Mouse (Mus musculus): ENCODE results near the gene Wfdc16. TPM values are rescaled to one million over a fixed set of nuclear protein-coding genes. Genes with fewer than 3 reads are reported as not detected.
"Not testable (repeated sequence)": the region's sequence is repeated elsewhere in the genome, so short reads cannot be mapped to it uniquely, and the experiment has no call there.

Gene Wfdc16
- not detected for total RNA-seq (2021)
- long read RNA-seq: 0 reads

- DNase-seq (ENCODE audit: low spot score in 2 of 2): no peak
These were observed at the start of gene Wfdc16 for GRCm38 (mm10) chr2:164638696-164639095. Wfdc16 (minus strand) TSS chr2:164638796.

DNA sequence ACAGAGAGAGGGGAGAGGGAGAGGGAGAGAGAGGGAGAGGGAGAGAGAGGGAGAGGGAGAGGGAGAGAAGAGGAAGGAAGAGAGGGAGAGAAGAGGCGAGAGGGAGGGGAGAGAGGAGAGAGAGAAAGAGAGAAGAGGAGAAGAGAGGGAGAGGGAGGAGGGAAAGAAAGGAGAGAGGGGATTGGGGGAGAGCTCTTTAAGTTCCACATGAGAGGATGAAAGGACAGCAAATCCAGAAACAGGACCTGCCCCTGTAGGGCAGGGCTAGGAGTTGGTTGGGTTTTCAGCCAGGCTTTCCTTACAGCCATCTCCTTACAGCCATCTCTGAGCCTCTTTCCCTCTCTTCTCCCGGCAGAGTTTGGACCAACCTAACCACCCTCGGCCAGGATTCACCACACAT lies 46.2 kb upstream of the Wfdc16 start, which contains the start of gene Wfdc13:
Gene Wfdc13 (plus strand): TSS at position 301 of the 400 bp plus-strand sequence.
- DNase-seq (ENCODE audit: low spot score in 2 of 2): no peak

DNA sequence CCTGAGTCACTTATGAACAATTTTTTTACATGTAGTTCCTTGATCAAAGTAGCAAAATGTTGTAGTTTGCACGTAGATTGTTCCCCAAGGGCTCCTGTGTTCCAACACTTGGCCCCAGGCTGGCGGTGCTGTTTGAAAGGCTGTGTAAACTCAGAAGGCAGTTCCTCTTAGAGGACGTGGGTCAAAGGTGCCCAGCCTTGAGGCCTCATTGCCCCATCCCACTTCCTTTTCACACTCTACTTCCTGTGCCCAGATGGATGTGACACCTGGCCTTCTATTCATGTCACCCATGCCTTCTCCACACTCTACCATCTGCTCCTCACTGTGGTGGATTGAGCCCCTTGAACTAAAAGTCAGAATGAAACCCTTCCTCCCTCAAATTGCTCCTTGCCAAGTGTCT lies 41.3 kb upstream of the Wfdc16 start:
- DNase-seq (ENCODE audit: low spot score in 2 of 2): no peak

DNA sequence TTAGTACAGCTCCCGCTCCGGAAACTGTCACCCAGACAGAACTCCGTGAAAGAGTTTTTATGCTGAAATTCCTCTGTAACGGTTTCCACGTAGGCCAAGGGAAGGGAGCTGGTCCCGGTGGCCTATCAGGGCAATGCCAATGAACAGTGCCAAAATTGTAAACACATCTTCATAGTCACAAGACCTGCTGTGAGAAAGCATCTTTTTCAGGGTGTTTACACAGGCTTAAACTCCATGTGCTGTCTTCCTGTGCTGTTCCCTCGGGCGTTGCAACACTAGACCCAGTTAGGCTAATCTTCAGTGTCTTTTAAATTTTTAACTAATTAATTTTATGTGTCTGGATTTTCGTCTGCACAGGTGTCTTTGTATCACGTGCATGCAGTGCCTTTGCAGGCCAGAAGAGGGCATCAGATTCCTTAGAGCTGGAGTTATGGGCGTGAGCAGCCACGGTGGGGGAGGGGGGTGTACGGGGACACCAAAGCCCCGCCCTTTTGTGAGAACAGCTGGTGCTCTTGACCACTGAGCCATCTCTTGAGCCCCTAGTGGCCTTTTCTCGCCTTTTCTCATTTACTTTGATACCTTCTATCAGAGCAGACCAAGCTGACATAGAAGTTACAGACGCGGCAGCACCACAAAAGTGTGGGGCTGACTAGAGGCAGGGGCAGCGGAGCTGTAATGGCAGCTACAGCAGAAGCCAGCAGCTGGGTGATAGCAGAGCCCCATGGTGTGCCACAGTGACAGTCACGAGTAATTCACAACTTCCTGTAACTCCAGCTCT lies 40.4 kb upstream of the Wfdc16 start:
- DNase-seq (ENCODE audit: low spot score in 2 of 2): peak; percentile 20 to 70

- no peak for DNase-seq (ENCODE audit: low spot score in 2 of 2)
These were observed 38.5 kb upstream of the Wfdc16 start for GRCm38 (mm10) chr2:164676916-164677685.

- DNase-seq (ENCODE audit: low spot score in 2 of 2): no peak
These were observed 37.5 kb upstream of the Wfdc16 start for GRCm38 (mm10) chr2:164676103-164676502.

DNA sequence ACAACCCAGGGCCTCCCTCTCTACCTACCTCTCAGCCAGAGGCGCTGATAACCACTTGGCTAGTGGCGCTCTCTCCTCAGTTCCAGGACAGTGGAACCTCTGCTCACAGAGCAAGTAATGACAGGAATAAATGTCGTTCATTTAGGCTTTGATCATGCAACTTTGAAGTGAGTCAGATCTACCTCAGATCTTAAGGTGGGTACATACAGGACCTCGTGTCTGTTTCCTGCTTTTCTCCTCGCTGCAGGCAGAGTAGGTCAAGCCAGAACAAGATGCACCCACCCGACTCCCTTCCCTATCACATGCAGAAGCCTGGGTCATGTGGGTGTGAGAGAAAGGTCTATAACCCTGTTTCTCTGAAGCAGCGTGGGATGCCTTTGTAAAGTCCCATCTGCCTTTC lies 35.4 kb upstream of the Wfdc16 start, which contains the start of gene Wfdc11:
Gene Wfdc11 (minus strand): TSS at position 101 of the 400 bp plus-strand sequence.
- peak in 1 of 2 experiments; percentile 3 for DNase-seq (ENCODE audit: low spot score in 2 of 2)

DNA sequence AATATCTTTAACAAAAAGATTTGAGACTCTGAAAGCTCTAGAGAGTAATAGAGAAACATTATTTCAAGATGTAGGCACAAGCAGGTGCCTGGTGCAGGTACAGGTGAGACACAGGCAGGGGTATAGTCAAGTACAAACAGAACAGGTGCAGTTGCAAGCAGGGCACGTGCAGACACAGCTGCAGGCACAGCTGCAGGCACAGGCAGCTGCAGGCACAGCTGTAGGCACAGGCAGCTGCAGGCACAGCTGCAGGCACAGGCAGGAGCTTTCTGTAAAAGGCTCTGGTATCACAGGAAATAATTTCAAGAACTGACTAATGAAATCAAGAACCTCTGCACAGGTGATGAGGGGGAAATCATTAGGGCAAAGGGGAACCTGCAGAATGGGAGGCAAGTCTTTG lies 32.3 kb upstream of the Wfdc16 start:
- no peak for DNase-seq (ENCODE audit: low spot score in 2 of 2)

DNA sequence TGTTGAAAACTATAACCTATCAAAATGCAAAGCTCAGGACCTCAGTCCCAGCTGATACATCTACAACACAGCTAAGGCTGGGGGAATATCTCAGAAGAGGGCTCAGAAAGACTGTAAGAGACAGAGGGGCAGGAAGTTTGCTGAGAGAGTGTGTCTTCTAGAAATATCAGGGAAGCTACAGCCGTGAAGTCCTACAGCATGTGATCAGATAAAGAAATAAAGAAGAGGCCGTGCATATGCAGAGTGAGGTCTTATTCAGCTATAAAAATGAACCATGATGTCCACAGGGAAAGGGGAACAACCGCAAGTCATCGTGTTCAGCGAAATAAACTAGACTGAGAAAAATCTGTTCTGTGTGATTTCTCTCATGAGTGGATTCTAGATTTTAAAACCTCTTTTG lies 31.7 kb upstream of the Wfdc16 start:
- no peak for DNase-seq (ENCODE audit: low spot score in 2 of 2)

DNA sequence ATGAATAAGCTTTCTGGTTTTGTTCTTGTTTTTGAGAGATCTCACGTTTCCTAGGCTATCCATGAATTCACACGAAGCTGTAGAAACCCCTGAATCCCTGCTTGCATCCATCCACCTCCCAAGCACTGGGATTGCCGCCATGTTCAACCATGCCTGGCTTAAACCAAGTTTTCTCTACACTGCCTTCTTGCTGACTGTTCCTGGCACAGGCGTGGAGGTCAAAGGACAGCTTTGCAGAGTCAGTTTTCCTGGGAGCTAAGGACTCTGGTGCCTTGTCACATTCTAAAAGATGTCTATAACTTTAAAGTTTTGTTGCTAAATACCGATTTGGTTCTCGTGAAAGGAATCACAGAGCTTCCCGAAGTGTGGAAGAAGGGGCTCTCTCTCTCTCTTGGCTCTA lies 26.3 kb upstream of the Wfdc16 start:
- DNase-seq (ENCODE audit: low spot score in 2 of 2): no peak

GRCm38 (mm10) chr2:164656483-164656882 lies 17.9 kb upstream of the Wfdc16 start, which contains the start of gene Wfdc9:
Wfdc9 (minus strand) TSS chr2:164656583.
- DNase-seq (ENCODE audit: low spot score in 2 of 2): no peak

GRCm38 (mm10) chr2:164655858-164656257 lies 17.3 kb upstream of the Wfdc16 start, which contains the start of gene Wfdc10:
Wfdc10 (plus strand) TSS chr2:164656046.
- DNase-seq (ENCODE audit: low spot score in 2 of 2): peak in 1 of 2 experiments; percentile 13

- peak in 1 of 2 experiments; percentile 21 for DNase-seq (ENCODE audit: low spot score in 2 of 2)
These were observed 3.5 kb upstream of the Wfdc16 start for GRCm38 (mm10) chr2:164641881-164642673.

GRCm38 (mm10) chr2:164641129-164641528 lies 2.5 kb upstream of the Wfdc16 start:
- DNase-seq (ENCODE audit: low spot score in 2 of 2): no peak

GRCm38 (mm10) chr2:164635266-164635665 lies 3.3 kb downstream of the Wfdc16 start:
- no peak for DNase-seq (ENCODE audit: low spot score in 2 of 2)

DNA sequence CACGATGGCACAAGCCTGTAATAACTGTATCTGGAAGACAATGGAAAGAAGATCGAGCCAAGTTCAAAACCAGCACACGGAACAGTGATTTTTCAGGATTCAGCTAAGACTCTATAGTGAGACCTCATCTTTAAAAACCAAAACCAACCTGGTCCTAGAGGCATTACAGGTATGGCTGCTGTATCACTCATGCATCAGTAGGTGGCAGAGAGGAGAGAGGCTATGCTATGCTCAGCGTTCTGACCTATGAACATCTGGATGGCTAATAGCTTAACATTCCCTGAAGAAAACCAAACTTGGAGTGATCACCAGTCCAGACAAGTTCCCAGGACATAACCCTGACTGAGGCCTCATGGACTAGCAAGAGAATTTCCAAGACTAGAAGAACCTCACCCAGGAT lies 16.8 kb downstream of the Wfdc16 start:
- no peak for DNase-seq (ENCODE audit: low spot score in 2 of 2)

DNA sequence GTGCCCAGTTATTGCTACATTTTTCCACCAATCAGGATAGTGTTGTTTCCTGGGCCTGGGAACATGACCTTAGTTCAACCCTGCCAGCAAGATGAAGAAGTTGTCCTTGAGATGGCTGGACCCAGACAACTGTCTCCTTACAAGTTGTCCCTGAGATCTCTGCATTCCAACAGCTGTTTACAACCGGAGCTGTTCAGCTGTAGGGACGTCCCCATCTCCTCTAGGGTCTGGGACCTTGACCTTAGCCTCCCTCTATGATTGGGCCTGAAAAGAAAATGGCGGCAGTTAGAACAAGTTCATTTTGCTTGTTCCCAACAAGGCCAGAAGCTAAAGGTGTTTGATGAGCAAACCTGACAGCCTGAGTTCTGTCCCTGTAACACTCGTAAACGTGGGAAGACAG lies 19.5 kb downstream of the Wfdc16 start:
- DNase-seq (ENCODE audit: low spot score in 2 of 2): no peak

- no peak for DNase-seq (ENCODE audit: low spot score in 2 of 2)
These were observed 23.2 kb downstream of the Wfdc16 start for GRCm38 (mm10) chr2:164615386-164615785.

- not testable (repeated sequence) for DNase-seq (ENCODE audit: low spot score in 2 of 2)
These were observed 25.1 kb downstream of the Wfdc16 start, which contains the start of the genes Wfdc6b and Wfdc8 for GRCm38 (mm10) chr2:164613471-164613870. Wfdc6b (plus strand) TSS chr2:164613522. Wfdc8 (minus strand) TSS chr2:164613626.

DNA sequence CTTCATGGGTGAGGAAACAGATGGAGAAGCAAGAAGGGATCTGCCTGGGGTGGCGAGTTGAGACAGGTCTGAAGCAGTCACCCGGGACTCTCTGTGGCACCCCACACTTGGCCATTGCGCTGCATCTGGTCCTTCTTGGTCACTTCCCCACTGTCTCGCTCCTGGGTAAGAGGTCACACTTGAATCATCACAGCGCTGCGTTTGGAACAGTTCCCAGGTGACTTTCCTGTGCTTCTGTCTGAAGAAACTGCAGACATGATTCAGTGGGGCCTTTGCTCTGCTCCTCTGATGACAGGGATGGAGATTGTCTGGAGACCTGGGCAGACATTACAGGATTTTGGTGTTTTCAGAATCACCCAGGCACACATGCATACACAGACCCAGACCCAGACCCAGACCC lies 29.8 kb downstream of the Wfdc16 start:
- DNase-seq (ENCODE audit: low spot score in 2 of 2): no peak

DNA sequence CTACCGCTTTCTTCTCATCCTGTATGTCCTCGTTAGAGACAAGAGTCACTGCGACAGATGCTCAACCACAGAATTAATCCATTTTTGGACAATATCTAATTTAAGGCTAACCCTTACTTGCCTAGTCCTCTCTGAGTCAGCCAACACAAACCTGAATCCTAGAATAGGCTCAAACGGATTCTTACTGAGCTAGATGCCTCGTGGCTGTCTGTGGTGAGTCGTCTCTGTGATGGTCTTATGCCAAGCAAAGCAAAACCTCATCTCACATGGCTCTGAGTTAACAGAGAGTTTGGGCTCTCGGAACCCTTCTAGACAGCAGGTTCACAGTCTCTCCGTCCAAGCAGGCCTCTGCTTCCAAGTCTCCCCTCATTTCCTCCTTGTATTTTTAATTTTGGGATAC lies 34.2 kb downstream of the Wfdc16 start:
- DNase-seq (ENCODE audit: low spot score in 2 of 2): no peak

Measured in layer of hippocampus, adult 18-20 months (tissue).